Mouse (Mus musculus): ENCODE data around the gene Dapp1. TPM values are rescaled to one million over a fixed set of nuclear protein-coding genes. Genes with fewer than 3 reads are reported as not detected.

The Dapp1 gene
- polyA plus RNA-seq, 1 experiment from 2014 or later, result 15.4 TPM

DNA sequence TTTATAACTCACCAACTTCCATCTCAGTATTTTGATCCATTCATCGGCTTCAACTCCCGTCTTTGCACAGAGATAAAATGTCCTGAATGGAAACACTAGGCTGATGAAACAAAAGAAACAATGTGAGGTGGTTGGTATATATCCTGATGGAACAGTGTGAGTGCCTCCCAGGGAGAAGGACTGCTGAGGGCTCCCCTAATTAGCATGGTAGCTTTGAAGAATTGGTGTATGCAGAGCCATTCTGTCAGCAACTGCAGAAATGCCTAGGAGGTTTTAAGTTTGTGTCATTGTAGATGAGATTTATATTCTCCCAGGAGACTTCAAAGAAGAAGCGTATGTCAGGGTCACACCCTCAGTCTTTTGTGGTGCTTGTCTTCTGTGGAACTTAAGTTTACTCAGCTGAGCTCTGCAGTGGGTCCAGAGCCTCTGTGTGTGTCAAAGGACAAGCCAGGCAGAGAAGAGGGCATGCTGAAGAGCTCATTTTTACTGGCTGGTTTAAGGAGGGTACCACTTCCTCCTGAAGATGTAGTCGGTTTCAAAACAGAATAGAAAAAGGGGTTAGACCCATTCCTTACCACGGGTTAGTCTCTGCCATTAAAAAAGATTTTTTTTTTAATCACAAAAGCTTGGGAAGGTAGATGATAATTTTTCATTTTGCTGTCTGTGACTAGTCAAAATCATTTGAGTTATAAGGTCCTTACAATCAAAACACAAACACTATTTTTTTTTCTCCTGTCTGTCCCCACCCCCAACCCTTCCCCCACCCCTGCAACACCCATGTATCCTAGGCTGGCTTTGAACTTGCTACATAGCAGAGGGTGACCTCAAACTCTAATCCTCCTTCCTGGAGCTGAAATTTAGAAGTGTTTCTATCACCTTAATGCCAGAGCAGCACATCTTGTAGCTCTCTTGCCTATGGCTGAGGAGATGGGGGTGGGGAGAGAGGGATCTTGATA lies 45.5 kb downstream of the Dapp1 start:
- no peak overlapping the region for H3K4me3 ChIP-seq (ENCODE audit: low read depth, low read length)
- H3K27me3 ChIP-seq (ENCODE audit: control insufficient read depth, insufficient read depth, low read length), result no peaks in the 10 kb centered on the region
- WGBS (ENCODE audit: insufficient replicate concordance), result 66% methylated on average over 5 of the region's 5 CpGs
- H3K4me1 ChIP-seq (ENCODE audit: control insufficient read depth, insufficient read depth, low read length), result peaks cover 5% of the 10 kb centered on the region
- no peaks in the 10 kb centered on the region; the same call in 1 of the 2 replicates for H3K36me3 ChIP-seq (ENCODE audit: control insufficient read depth, insufficient read depth, low read length)
- no peak for ATAC-seq (replicated peaks; ENCODE audit: insufficient number of reproducible peaks, low FRiP score, low TSS enrichment)
- H3K9me3 ChIP-seq (replicated peaks; ENCODE audit: control insufficient read depth, low read length), result no peaks in the 10 kb centered on the region
- H3K9ac ChIP-seq (ENCODE audit: low read depth, low read length), result no peak overlapping the region
- H3K4me2 ChIP-seq, result no peak overlapping the region
- H3K27ac ChIP-seq (ENCODE audit: low read depth, low read length), result no peak overlapping the region

DNA sequence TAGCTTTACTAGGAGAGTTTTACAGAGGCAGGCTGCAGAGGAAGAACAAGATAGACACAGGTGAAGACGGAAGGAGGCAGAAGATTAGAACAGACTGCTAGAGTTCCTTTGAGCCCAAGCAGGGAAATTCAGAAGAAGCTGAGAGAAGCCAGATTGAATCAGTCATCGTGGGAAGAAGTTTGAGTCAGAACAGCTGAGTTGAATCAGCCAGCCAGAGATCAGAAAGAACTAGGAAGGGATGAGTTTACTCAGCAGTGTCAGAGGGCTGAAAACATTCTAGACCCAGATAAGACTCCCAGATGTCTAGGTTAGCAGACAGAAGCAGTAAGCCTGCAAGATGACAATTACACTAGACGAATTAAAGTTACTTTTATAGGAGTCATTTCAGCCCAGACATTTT lies 47.4 kb downstream of the Dapp1 start:
- H3K4me1 ChIP-seq (ENCODE audit: control insufficient read depth, insufficient read depth, low read length), result no peaks in the 10 kb centered on the region
- H3K27ac ChIP-seq (ENCODE audit: low read depth, low read length), result no peak overlapping the region
- no peaks in the 10 kb centered on the region for H3K27me3 ChIP-seq (ENCODE audit: control insufficient read depth, insufficient read depth, low read length)
- H3K36me3 ChIP-seq (ENCODE audit: control insufficient read depth, insufficient read depth, low read length), result no peaks in the 10 kb centered on the region; the same call in 1 of the 2 replicates
- H3K4me3 ChIP-seq (ENCODE audit: low read depth, low read length), result no peak overlapping the region
- no peak overlapping the region for H3K9ac ChIP-seq (ENCODE audit: low read depth, low read length)
- WGBS (ENCODE audit: insufficient replicate concordance), result 60% methylated on average over 3 of the region's 3 CpGs
- no peaks in the 10 kb centered on the region for H3K9me3 ChIP-seq (replicated peaks; ENCODE audit: control insufficient read depth, low read length)
- no peak for ATAC-seq (replicated peaks; ENCODE audit: insufficient number of reproducible peaks, low FRiP score, low TSS enrichment)
- no peak overlapping the region for H3K4me2 ChIP-seq

DNA sequence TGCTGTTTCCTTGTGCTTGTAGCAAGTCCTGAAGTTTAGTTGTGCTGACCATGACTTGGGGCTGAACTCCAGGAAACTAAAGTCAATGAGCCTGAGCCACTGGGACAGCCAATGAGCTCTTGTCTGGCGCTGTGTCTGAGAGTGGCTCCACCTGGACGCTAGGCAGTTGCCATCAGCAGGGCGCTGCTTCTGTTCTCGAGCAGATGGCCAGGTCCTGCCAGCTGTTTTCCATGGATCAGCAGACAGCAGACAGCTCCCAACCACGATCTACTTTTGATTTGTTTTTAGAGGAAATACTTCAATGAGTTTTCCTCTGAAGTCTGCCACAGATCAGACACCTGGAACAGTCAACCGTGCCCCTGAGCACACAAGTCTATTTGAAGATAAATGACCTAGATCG lies 48.6 kb downstream of the Dapp1 start:
- no peak overlapping the region for H3K9ac ChIP-seq (ENCODE audit: low read depth, low read length)
- H3K4me1 ChIP-seq (ENCODE audit: control insufficient read depth, insufficient read depth, low read length), result no peaks in the 10 kb centered on the region
- no peak for ATAC-seq (replicated peaks; ENCODE audit: insufficient number of reproducible peaks, low FRiP score, low TSS enrichment)
- no peaks in the 10 kb centered on the region; the same call in 1 of the 2 replicates for H3K36me3 ChIP-seq (ENCODE audit: control insufficient read depth, insufficient read depth, low read length)
- no peak overlapping the region for H3K4me2 ChIP-seq
- H3K4me3 ChIP-seq (ENCODE audit: low read depth, low read length), result no peak overlapping the region
- no peak overlapping the region for H3K27ac ChIP-seq (ENCODE audit: low read depth, low read length)
- 72% methylated on average over 7 of the region's 7 CpGs for WGBS (ENCODE audit: insufficient replicate concordance)
- no peaks in the 10 kb centered on the region for H3K9me3 ChIP-seq (replicated peaks; ENCODE audit: control insufficient read depth, low read length)
- no peaks in the 10 kb centered on the region for H3K27me3 ChIP-seq (ENCODE audit: control insufficient read depth, insufficient read depth, low read length)

DNA sequence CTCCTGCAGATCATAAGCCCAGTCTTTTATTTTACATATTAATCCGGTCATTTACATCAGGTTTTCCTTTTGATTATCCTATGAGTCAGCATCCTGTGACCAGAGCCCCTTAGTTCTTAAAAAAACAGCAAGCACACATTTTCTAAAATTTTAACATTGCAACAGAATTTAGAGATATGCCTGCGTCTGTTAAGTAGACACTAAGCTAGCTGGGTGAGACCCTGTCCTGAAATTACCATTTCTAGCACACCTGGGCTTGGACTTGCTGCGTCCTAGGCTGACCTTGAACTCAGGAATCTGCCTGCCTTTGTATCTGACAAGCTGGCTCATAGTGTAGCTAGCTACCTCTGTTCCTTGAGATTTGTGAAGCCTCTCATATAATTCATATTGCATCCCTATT lies 51.4 kb downstream of the Dapp1 start:
- H3K27me3 ChIP-seq (ENCODE audit: control insufficient read depth, insufficient read depth, low read length), result no peaks in the 10 kb centered on the region
- H3K9ac ChIP-seq (ENCODE audit: low read depth, low read length), result no peak overlapping the region
- no peaks in the 10 kb centered on the region for H3K4me1 ChIP-seq (ENCODE audit: control insufficient read depth, insufficient read depth, low read length)
- no peak overlapping the region for H3K4me3 ChIP-seq (ENCODE audit: low read depth, low read length)
- H3K9me3 ChIP-seq (replicated peaks; ENCODE audit: control insufficient read depth, low read length), result no peaks in the 10 kb centered on the region
- no peak overlapping the region for H3K27ac ChIP-seq (ENCODE audit: low read depth, low read length)
- H3K36me3 ChIP-seq (ENCODE audit: control insufficient read depth, insufficient read depth, low read length), result peaks cover 7% of the 10 kb centered on the region
- H3K4me2 ChIP-seq, result no peak overlapping the region
- no peak for ATAC-seq (replicated peaks; ENCODE audit: insufficient number of reproducible peaks, low FRiP score, low TSS enrichment)
- WGBS (ENCODE audit: insufficient replicate concordance), result 82% methylated on average over 3 of the region's 3 CpGs

DNA sequence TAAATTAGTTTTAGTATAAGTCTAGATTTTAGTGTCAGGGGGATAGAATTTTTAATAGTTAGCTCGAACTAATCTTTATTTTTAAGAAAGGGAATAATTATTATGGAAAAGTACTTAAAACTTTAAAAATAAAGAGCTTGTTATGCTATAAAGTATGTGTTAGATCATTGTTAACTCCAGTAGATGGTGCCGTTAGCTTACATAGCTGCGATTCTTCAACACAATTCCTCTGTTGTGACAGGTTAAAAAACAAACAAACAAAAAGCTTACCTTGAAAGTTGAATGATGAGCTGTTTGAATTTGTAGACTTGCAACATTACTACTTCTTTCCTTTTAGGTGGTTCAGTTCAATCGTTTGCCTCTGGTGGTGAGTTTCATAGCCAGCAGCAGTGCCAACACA lies 54.3 kb downstream of the Dapp1 start:
- H3K4me3 ChIP-seq (ENCODE audit: low read depth, low read length), result no peak overlapping the region
- H3K4me1 ChIP-seq (ENCODE audit: control insufficient read depth, insufficient read depth, low read length), result no peaks in the 10 kb centered on the region
- H3K4me2 ChIP-seq, result no peak overlapping the region
- H3K9me3 ChIP-seq (replicated peaks; ENCODE audit: control insufficient read depth, low read length), result no peaks in the 10 kb centered on the region
- peaks cover 9% of the 10 kb centered on the region for H3K36me3 ChIP-seq (ENCODE audit: control insufficient read depth, insufficient read depth, low read length)
- WGBS (ENCODE audit: insufficient replicate concordance), result 89% methylated on average over 4 of the region's 4 CpGs
- H3K9ac ChIP-seq (ENCODE audit: low read depth, low read length), result no peak overlapping the region
- H3K27me3 ChIP-seq (ENCODE audit: control insufficient read depth, insufficient read depth, low read length), result no peaks in the 10 kb centered on the region
- no peak for ATAC-seq (replicated peaks; ENCODE audit: insufficient number of reproducible peaks, low FRiP score, low TSS enrichment)
- no peak overlapping the region for H3K27ac ChIP-seq (ENCODE audit: low read depth, low read length)

DNA sequence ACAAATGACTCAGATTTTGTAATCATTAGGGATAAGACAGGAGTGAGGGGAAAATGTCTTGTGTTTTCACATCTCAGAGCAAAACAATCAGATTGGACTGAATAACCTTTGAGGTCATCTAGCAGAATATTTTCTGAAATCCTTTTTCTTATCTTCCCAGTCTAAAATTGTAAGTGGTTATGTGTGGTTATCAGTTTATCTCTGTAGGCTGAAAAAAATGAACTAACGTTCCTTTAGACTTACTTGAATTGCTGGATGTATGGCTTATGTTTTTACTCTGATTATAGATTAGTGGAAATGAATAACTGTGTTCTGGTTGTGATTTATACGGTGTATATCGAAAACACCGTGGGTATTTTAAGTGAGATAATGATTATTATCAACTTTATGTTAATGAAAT lies 60.8 kb downstream of the Dapp1 start:
- 92% methylated on average over 4 of the region's 4 CpGs for WGBS (ENCODE audit: insufficient replicate concordance)
- Histone ChIP-seq H3K9ac (ENCODE audit: low read depth, low read length) (no peak overlapping the region), H3K4me3 (ENCODE audit: low read depth, low read length) (no peak overlapping the region), H3K4me2 (no peak overlapping the region), H3K4me1 (ENCODE audit: control insufficient read depth, insufficient read depth, low read length) (peaks cover 11% of the 10 kb centered on the region), H3K9me3 (replicated peaks; ENCODE audit: control insufficient read depth, low read length) (no peaks in the 10 kb centered on the region), H3K27me3 (ENCODE audit: control insufficient read depth, insufficient read depth, low read length) (no peaks in the 10 kb centered on the region), H3K27ac (ENCODE audit: low read depth, low read length) (no peak overlapping the region), H3K36me3 (ENCODE audit: control insufficient read depth, insufficient read depth, low read length) (peaks cover 6% of the 10 kb centered on the region; the same call in 1 of the 2 replicates)
- ATAC-seq (replicated peaks; ENCODE audit: insufficient number of reproducible peaks, low FRiP score, low TSS enrichment), result no peak

DNA sequence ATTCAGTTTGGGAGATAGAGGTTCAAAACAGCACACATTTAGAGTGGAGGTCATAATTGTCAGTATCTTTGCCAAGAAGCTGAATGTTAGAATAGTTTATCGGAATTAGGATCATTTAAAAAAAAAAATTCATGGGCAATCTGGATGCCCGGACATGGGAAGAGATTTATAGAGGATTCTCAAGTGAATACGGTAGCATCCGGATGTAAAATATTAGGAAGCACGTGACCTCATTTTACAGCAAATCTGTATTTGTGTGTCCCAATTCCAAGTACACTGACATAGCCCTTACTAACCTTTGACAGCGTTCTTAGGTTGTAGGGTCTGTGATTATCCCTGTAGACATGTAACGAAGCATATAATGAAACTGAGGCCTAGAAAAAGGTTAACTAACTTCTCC lies 61.9 kb downstream of the Dapp1 start:
- Histone ChIP-seq H3K9me3 (replicated peaks; ENCODE audit: control insufficient read depth, low read length) (no peaks in the 10 kb centered on the region), H3K27me3 (ENCODE audit: control insufficient read depth, insufficient read depth, low read length) (no peaks in the 10 kb centered on the region), H3K4me2 (peak overlapping the region; percentile 82), H3K4me3 (ENCODE audit: low read depth, low read length) (peak overlapping the region; percentile 70), H3K4me1 (ENCODE audit: control insufficient read depth, insufficient read depth, low read length) (peaks cover 11% of the 10 kb centered on the region), H3K9ac (ENCODE audit: low read depth, low read length) (peak overlapping the region; percentile 80), H3K27ac (ENCODE audit: low read depth, low read length) (no peak overlapping the region), H3K36me3 (ENCODE audit: control insufficient read depth, insufficient read depth, low read length) (0 out of 2 replicates have a peak, but pooled peaks cover 2% of the 10 kb centered on the region)
- 92% methylated on average over 7 of the region's 7 CpGs for WGBS (ENCODE audit: insufficient replicate concordance)
- ATAC-seq (replicated peaks; ENCODE audit: insufficient number of reproducible peaks, low FRiP score, low TSS enrichment), result no peak

DNA sequence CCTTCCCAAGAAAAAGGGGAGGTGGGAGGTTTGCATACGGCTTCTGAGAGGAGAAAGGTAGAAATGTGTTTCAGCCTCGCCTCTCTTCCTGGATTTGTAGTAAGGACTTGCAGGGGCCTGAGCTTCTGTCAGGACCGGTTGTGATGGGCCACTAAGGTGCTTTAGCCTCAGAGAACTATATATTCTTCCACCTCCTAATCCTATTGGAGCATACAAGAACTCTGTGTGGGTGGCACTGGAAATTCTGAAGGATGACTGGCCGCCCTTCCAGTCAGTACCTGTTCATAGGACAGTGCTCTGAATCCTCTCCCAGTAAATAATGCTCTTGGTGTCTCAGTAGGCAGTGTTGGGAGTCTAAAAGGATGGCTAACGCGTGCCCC lies 62.4 kb downstream of the Dapp1 start:
- H3K36me3 ChIP-seq (ENCODE audit: control insufficient read depth, insufficient read depth, low read length), result 0 out of 2 replicates have a peak, but pooled peaks cover 2% of the 10 kb centered on the region
- peak overlapping the region; percentile 70 for H3K4me3 ChIP-seq (ENCODE audit: low read depth, low read length)
- peaks cover 11% of the 10 kb centered on the region for H3K4me1 ChIP-seq (ENCODE audit: control insufficient read depth, insufficient read depth, low read length)
- H3K9me3 ChIP-seq (replicated peaks; ENCODE audit: control insufficient read depth, low read length), result no peaks in the 10 kb centered on the region
- no peaks in the 10 kb centered on the region for H3K27me3 ChIP-seq (ENCODE audit: control insufficient read depth, insufficient read depth, low read length)
- 0 out of 2 replicates have a peak, but pooled peaks have one; percentile 27 for ATAC-seq (replicated peaks; ENCODE audit: insufficient number of reproducible peaks, low FRiP score, low TSS enrichment)
- WGBS (ENCODE audit: insufficient replicate concordance), result 10% methylated on average over 6 of the region's 6 CpGs
- H3K4me2 ChIP-seq, result peak overlapping the region; percentile 82
- peak overlapping the region; percentile 57 for H3K27ac ChIP-seq (ENCODE audit: low read depth, low read length)
- H3K9ac ChIP-seq (ENCODE audit: low read depth, low read length), result peak overlapping the region; percentile 80

All from heart, embryonic 11.5 days (tissue).